Mouse (Mus musculus): ENCODE data around the gene Arl10. TPM values are rescaled to one million over a fixed set of nuclear protein-coding genes. Genes with fewer than 3 reads are reported as not detected.

The Arl10 gene
- total and polyA plus RNA-seq, 3 experiments: 5.1 to 10.9 TPM; not detected in 1

GRCm38 (mm10) chr13:54608002-54608401, 33.2 kb downstream of the Arl10 start:
- no peak overlapping the region for H3K4me3 ChIP-seq (ENCODE audit: control insufficient read depth in 1 of 2, insufficient read depth in 1 of 2, low read depth in 2 of 2, low read length in 2 of 2)
- H3K27me3 ChIP-seq (ENCODE audit: control insufficient read depth in 1 of 2, insufficient read depth in 2 of 2, low read length in 2 of 2): no peaks in the 10 kb centered on the region
- no peaks in the 10 kb centered on the region for H3K36me3 ChIP-seq (ENCODE audit: control insufficient read depth in 1 of 2, insufficient read depth in 2 of 2, low read length in 2 of 2)
- H3K9ac ChIP-seq (ENCODE audit: control insufficient read depth, low read depth, low read length, poor library complexity, severe bottlenecking): no peak overlapping the region
- H3K4me1 ChIP-seq (ENCODE audit: control insufficient read depth in 1 of 2, insufficient read depth in 2 of 2, low read length in 2 of 2): peaks cover 0 to 5% of the 10 kb centered on the region in 2 experiments; a peak in 2 of 4 replicates
- peaks cover 3% of the 10 kb centered on the region; the same call in 1 of the 2 replicates for H3K79me2 ChIP-seq (ENCODE audit: control insufficient read depth, insufficient read depth, low read length, poor library complexity)
- no peaks in the 10 kb centered on the region for H3K9me3 ChIP-seq (replicated peaks; ENCODE audit: insufficient read depth, low read length)
- DNase-seq (ENCODE audit: low read depth, low spot score): no peak
- TF ChIP-seq CHD2 (IDR thresholded peaks at IDR 0.05; ENCODE audit: low read length) (no peak), MYC (IDR thresholded peaks at IDR 0.05; ENCODE audit: low read depth, low read length) (no peak), TAL1 (IDR thresholded peaks at IDR 0.05; ENCODE audit: low read length) (no peak), ZMIZ1 (IDR thresholded peaks at IDR 0.05; ENCODE audit: low read depth, low read length) (no peak), USF1 (IDR thresholded peaks at IDR 0.05; ENCODE audit: low read depth, low read length) (no peak), HCFC1 (IDR thresholded peaks at IDR 0.05; ENCODE audit: low read depth, low read length) (no peak), ETS1 (IDR thresholded peaks at IDR 0.05; ENCODE audit: low read depth, low read length) (no peak), KAT2A (conservative IDR thresholded peaks at IDR 0.05; ENCODE audit: low read depth, low read length) (no peak), POLR2A (IDR thresholded peaks at IDR 0.05; ENCODE audit: control insufficient read depth in 1 of 2, insufficient read depth in 1 of 2, low read depth in 1 of 2, low read length in 2 of 2, poor library complexity in 1 of 2) (no peak)
- H3K27ac ChIP-seq (ENCODE audit: control insufficient read depth, low read depth, low read length): no peak overlapping the region

DNA sequence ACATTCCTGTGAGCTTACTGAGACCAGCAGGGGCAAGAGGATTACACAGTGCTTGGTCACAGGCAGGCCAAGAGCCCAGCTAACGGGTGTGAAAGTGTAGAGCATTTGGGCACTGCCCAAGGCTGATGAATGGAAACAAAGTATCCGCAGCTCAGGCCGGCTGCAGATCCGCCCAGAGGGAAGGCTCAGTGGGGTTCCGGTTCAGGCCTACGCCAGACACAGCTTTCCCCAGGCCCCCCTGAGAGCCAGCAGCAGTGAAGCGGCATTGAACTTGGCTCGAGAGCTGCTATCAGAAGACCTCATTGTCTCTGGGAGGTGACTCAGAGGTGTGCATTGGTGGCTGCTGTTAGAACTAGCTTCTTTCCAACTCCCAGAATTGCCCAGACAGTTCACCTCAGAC, 33.9 kb downstream of the Arl10 start:
- H3K79me2 ChIP-seq (ENCODE audit: control insufficient read depth, insufficient read depth, low read length, poor library complexity): peaks cover 3% of the 10 kb centered on the region; the same call in 1 of the 2 replicates
- H3K9me3 ChIP-seq (replicated peaks; ENCODE audit: insufficient read depth, low read length): no peaks in the 10 kb centered on the region
- no peak for DNase-seq (ENCODE audit: low read depth, low spot score)
- no peak overlapping the region for H3K9ac ChIP-seq (ENCODE audit: control insufficient read depth, low read depth, low read length, poor library complexity, severe bottlenecking)
- no peaks in the 10 kb centered on the region for H3K36me3 ChIP-seq (ENCODE audit: control insufficient read depth in 1 of 2, insufficient read depth in 2 of 2, low read length in 2 of 2)
- peaks cover 0 to 5% of the 10 kb centered on the region in 2 experiments; a peak in 2 of 4 replicates for H3K4me1 ChIP-seq (ENCODE audit: control insufficient read depth in 1 of 2, insufficient read depth in 2 of 2, low read length in 2 of 2)
- H3K27me3 ChIP-seq (ENCODE audit: control insufficient read depth in 1 of 2, insufficient read depth in 2 of 2, low read length in 2 of 2): no peaks in the 10 kb centered on the region
- TF ChIP-seq TCF12 (IDR thresholded peaks at IDR 0.05; ENCODE audit: low read depth, low read length) (no peak), MXI1 (IDR thresholded peaks at IDR 0.05; ENCODE audit: low read depth, low read length) (no peak), JUND (IDR thresholded peaks at IDR 0.05; ENCODE audit: low read depth, low read length) (no peak), NELFE (IDR thresholded peaks at IDR 0.05; ENCODE audit: low read depth, low read length) (no peak), RCOR1 (IDR thresholded peaks at IDR 0.05; ENCODE audit: low read depth, low read length) (no peak), GABPA (IDR thresholded peaks at IDR 0.05; ENCODE audit: low read depth, low read length) (no peak), E2F4 (IDR thresholded peaks at IDR 0.05; ENCODE audit: borderline replicate concordance, low read depth, low read length) (no peak), POLR2AphosphoS5 (IDR thresholded peaks at IDR 0.05; ENCODE audit: borderline replicate concordance, low read depth, low read length) (no peak), NRF1 (IDR thresholded peaks at IDR 0.05; ENCODE audit: insufficient read depth, low read depth, low read length, poor library complexity, severe bottlenecking) (no peak)
- H3K4me3 ChIP-seq (ENCODE audit: control insufficient read depth in 1 of 2, insufficient read depth in 1 of 2, low read depth in 2 of 2, low read length in 2 of 2): no peak overlapping the region
- no peak overlapping the region for H3K27ac ChIP-seq (ENCODE audit: control insufficient read depth, low read depth, low read length)
